Mouse (Mus musculus): ENCODE results near the gene D5Ertd579e. TPM values are rescaled to one million over a fixed set of nuclear protein-coding genes. Genes with fewer than 3 reads are reported as not detected.

Gene D5Ertd579e
- total and polyA plus RNA-seq, 2 experiments from 2014 or later: 34.2 to 71.1 TPM

DNA sequence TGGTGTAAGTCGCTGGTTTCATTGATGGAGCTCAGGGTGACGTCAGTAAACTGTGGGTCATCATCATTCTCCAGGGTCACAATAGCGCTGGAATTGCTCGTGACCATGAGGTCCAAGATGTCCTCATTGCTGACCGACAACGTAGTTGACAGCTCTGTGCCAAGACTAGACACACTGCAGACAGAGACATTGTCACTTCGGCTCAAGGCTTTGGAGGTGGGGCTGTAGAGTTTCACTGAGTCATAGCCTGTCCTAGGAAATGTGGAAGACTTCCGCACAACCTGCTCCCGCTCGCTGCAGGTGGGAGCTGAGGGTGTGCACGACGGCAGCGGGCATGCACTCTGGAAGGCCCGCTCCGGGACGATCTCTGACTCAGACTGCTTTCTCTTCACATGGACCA lies 124.5 kb downstream of the D5Ertd579e start:
- 94% methylated on average over 16 of the region's 16 CpGs for WGBS
- H3K4me2 ChIP-seq (ENCODE audit: low read depth, low read length, poor library complexity, severe bottlenecking): no peak overlapping the region
- peaks cover 11% of the 10 kb centered on the region; the same call in 1 of the 2 replicates for H3K36me3 ChIP-seq (ENCODE audit: insufficient read depth, low read length)
- H3K4me1 ChIP-seq (ENCODE audit: insufficient read depth, low read length): peaks cover 4% of the 10 kb centered on the region; the same call in 1 of the 2 replicates
- no peak for TF ChIP-seq CTCF (IDR thresholded peaks at IDR 0.05)
- no peak overlapping the region for H3K9ac ChIP-seq (replicated peaks; ENCODE audit: low read length, poor library complexity, severe bottlenecking)
- H3K9me3 ChIP-seq (ENCODE audit: low read length): no peaks in the 10 kb centered on the region
- no peak for DNase-seq (ENCODE audit: low spot score)
- no peak overlapping the region for H3K27ac ChIP-seq (ENCODE audit: low read depth, low read length)
- H3K27me3 ChIP-seq (ENCODE audit: insufficient read depth, low read length): no peaks in the 10 kb centered on the region
- H3K4me3 ChIP-seq (ENCODE audit: low read depth, low read length): no peak overlapping the region
- ATAC-seq (ENCODE audit: low FRiP score): no peak

DNA sequence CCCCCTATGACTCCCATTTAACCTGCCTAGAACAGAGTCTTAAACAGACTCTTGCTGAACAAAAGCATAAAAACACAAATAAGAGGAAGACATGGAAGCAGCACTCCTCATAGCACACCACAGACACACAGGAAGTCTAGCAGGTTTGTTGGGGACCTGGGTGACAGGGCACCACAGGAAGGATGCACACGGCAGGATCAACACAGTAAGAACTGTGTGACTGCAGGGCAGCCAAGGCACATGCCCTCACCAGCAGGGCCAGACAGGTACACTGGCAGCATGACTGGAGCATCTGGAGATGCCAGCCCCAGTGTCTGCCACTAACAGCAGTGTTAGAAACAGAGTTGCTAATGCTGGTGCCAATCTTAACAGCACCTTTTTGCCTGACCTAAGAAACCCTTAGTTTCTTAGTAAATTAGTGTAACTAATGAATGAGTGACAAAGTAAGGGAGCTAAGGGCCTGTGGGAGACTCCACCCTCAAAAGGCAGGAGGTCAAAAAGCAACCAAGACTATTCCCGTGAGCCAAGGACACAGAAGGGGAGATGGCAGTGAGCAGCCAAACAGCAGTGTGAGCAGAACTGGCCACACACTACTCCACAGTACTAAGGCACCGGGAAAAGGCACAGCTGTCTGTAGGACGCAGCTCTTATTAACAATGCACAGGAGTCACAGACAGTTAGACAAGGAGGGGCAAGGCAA lies 125.1 kb downstream of the D5Ertd579e start:
- ATAC-seq (ENCODE audit: low FRiP score) (no peak), DNase-seq (ENCODE audit: low spot score) (no peak)
- H3K27me3 ChIP-seq (ENCODE audit: insufficient read depth, low read length): no peaks in the 10 kb centered on the region
- H3K4me1 ChIP-seq (ENCODE audit: insufficient read depth, low read length): peaks cover 4% of the 10 kb centered on the region; the same call in 1 of the 2 replicates
- 88% methylated on average over 4 of the region's 4 CpGs for WGBS
- H3K36me3 ChIP-seq (ENCODE audit: insufficient read depth, low read length): peaks cover 11% of the 10 kb centered on the region; the same call in 1 of the 2 replicates
- H3K27ac ChIP-seq (ENCODE audit: low read depth, low read length): no peak overlapping the region
- H3K4me2 ChIP-seq (ENCODE audit: low read depth, low read length, poor library complexity, severe bottlenecking): no peak overlapping the region
- no peaks in the 10 kb centered on the region for H3K9me3 ChIP-seq (ENCODE audit: low read length)
- no peak overlapping the region for H3K9ac ChIP-seq (replicated peaks; ENCODE audit: low read length, poor library complexity, severe bottlenecking)
- no peak for TF ChIP-seq CTCF (IDR thresholded peaks at IDR 0.05)
- no peak overlapping the region for H3K4me3 ChIP-seq (ENCODE audit: low read depth, low read length)

DNA sequence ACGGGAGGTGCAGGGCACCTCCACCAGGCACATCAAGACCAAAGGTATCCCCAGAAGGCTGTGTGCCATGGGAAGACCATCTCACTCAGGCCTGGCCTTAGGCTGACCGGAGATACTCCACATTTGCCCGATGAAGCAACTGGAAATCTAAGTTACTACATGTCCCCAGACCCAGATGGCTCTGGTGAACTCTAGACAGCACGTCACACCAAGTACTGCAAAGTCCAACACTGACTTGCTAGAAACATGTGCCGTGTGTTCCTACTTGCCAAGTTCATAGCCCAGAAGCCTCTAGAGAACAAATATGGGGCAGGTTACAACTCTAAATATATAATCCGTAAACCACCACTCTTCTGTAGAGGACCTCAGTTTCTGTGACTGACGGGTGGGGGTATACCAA lies 125.7 kb downstream of the D5Ertd579e start:
- Histone ChIP-seq H3K27ac (ENCODE audit: low read depth, low read length) (no peak overlapping the region), H3K9me3 (ENCODE audit: low read length) (no peaks in the 10 kb centered on the region), H3K4me2 (ENCODE audit: low read depth, low read length, poor library complexity, severe bottlenecking) (no peak overlapping the region), H3K27me3 (ENCODE audit: insufficient read depth, low read length) (no peaks in the 10 kb centered on the region), H3K4me1 (ENCODE audit: insufficient read depth, low read length) (peaks cover under 1% of the 10 kb centered on the region; the same call in 1 of the 2 replicates), H3K4me3 (ENCODE audit: low read depth, low read length) (no peak overlapping the region), H3K36me3 (ENCODE audit: insufficient read depth, low read length) (peaks cover 11% of the 10 kb centered on the region; the same call in 1 of the 2 replicates), H3K9ac (replicated peaks; ENCODE audit: low read length, poor library complexity, severe bottlenecking) (no peak overlapping the region)
- WGBS: 93% methylated on average over 7 of the region's 7 CpGs
- no peak for TF ChIP-seq CTCF (IDR thresholded peaks at IDR 0.05)
- DNase-seq (ENCODE audit: low spot score) (no peak), ATAC-seq (ENCODE audit: low FRiP score) (no peak)

DNA sequence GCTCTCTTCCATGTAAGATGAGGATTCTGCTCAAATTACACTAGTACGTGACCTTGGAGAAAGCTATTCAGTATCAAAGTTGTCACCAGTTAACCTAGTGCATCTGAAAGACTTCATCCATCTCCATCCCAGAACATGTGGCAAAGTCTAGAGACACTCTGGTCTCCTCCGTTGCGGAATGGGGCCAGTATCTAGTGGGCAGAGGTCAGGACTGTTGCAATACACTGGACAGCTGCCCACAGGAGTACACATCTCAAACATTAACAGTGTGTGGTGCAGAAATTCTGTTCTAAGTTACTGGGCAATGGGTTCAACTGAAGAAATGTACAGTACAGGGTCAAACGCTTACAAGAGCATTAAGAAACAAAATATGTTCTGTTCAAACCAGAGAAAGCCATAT lies 127.7 kb downstream of the D5Ertd579e start:
- Histone ChIP-seq H3K36me3 (ENCODE audit: insufficient read depth, low read length) (peaks cover 11% of the 10 kb centered on the region; the same call in 1 of the 2 replicates), H3K4me1 (ENCODE audit: insufficient read depth, low read length) (no peaks in the 10 kb centered on the region), H3K4me2 (ENCODE audit: low read depth, low read length, poor library complexity, severe bottlenecking) (no peak overlapping the region), H3K9ac (replicated peaks; ENCODE audit: low read length, poor library complexity, severe bottlenecking) (no peak overlapping the region), H3K4me3 (ENCODE audit: low read depth, low read length) (no peak overlapping the region), H3K9me3 (ENCODE audit: low read length) (no peaks in the 10 kb centered on the region), H3K27ac (ENCODE audit: low read depth, low read length) (no peak overlapping the region), H3K27me3 (ENCODE audit: insufficient read depth, low read length) (no peaks in the 10 kb centered on the region)
- 94% methylated on average over 4 of the region's 4 CpGs for WGBS
- no peak for TF ChIP-seq CTCF (IDR thresholded peaks at IDR 0.05)
- ATAC-seq (ENCODE audit: low FRiP score) (no peak), DNase-seq (ENCODE audit: low spot score) (no peak)

DNA sequence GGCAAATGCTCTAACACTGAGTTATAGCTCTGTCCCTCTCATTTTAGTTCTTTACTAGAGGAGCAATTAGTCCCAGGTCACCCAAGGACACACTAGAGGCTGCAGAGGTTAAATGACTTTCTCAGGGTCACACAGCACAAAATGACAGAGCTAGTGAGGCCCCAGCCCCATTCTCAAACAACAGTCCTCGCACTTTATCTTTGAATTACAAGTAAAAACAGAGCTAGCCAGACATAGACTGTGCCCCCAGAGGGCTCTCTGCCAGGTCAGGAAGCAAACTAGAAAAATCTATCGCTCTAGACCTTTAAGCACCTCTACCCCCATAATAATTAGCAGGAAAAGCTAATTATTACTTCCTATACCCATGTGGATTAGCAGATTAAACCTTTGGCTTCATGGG lies 128.2 kb downstream of the D5Ertd579e start:
- no peak for TF ChIP-seq CTCF (IDR thresholded peaks at IDR 0.05)
- no peak overlapping the region for H3K4me2 ChIP-seq (ENCODE audit: low read depth, low read length, poor library complexity, severe bottlenecking)
- H3K9ac ChIP-seq (replicated peaks; ENCODE audit: low read length, poor library complexity, severe bottlenecking): no peak overlapping the region
- H3K4me1 ChIP-seq (ENCODE audit: insufficient read depth, low read length): no peaks in the 10 kb centered on the region
- no peak for DNase-seq (ENCODE audit: low spot score)
- no peak for ATAC-seq (ENCODE audit: low FRiP score)
- no peaks in the 10 kb centered on the region for H3K9me3 ChIP-seq (ENCODE audit: low read length)
- H3K27ac ChIP-seq (ENCODE audit: low read depth, low read length): no peak overlapping the region
- WGBS: 71% methylated on average over 2 of the region's 2 CpGs
- H3K4me3 ChIP-seq (ENCODE audit: low read depth, low read length): no peak overlapping the region
- no peaks in the 10 kb centered on the region for H3K27me3 ChIP-seq (ENCODE audit: insufficient read depth, low read length)
- H3K36me3 ChIP-seq (ENCODE audit: insufficient read depth, low read length): peaks cover 11% of the 10 kb centered on the region; the same call in 1 of the 2 replicates

DNA sequence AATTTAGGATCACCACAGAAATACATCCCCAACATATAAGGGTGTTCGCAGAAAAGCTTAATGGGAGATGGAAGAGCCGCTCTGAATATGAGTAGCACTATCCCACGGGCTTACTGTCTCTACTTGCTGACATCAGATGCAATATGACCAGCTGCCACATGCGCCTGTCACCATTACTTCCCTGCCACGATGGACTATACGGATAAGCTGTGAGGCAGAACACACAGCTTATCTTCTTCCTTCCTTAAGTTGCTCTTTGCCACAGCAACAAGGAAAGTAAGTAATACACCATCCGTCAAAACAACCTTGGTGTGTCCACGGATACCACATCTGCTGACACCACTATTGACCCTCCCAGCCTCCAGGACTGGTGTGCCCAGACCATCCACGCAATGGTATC lies 131.3 kb downstream of the D5Ertd579e start:
- no peaks in the 10 kb centered on the region for H3K27me3 ChIP-seq (ENCODE audit: insufficient read depth, low read length)
- H3K4me1 ChIP-seq (ENCODE audit: insufficient read depth, low read length): no peaks in the 10 kb centered on the region
- 88% methylated on average over 9 of the region's 9 CpGs for WGBS
- no peaks in the 10 kb centered on the region for H3K36me3 ChIP-seq (ENCODE audit: insufficient read depth, low read length)
- no peak overlapping the region for H3K4me2 ChIP-seq (ENCODE audit: low read depth, low read length, poor library complexity, severe bottlenecking)
- no peak for TF ChIP-seq CTCF (IDR thresholded peaks at IDR 0.05)
- DNase-seq (ENCODE audit: low spot score): no peak
- H3K4me3 ChIP-seq (ENCODE audit: low read depth, low read length): no peak overlapping the region
- no peak overlapping the region for H3K9ac ChIP-seq (replicated peaks; ENCODE audit: low read length, poor library complexity, severe bottlenecking)
- no peak overlapping the region for H3K27ac ChIP-seq (ENCODE audit: low read depth, low read length)
- ATAC-seq (ENCODE audit: low FRiP score): no peak
- H3K9me3 ChIP-seq (ENCODE audit: low read length): no peaks in the 10 kb centered on the region
